Mouse (Mus musculus): ENCODE results near the gene Ttc5.

DNA sequence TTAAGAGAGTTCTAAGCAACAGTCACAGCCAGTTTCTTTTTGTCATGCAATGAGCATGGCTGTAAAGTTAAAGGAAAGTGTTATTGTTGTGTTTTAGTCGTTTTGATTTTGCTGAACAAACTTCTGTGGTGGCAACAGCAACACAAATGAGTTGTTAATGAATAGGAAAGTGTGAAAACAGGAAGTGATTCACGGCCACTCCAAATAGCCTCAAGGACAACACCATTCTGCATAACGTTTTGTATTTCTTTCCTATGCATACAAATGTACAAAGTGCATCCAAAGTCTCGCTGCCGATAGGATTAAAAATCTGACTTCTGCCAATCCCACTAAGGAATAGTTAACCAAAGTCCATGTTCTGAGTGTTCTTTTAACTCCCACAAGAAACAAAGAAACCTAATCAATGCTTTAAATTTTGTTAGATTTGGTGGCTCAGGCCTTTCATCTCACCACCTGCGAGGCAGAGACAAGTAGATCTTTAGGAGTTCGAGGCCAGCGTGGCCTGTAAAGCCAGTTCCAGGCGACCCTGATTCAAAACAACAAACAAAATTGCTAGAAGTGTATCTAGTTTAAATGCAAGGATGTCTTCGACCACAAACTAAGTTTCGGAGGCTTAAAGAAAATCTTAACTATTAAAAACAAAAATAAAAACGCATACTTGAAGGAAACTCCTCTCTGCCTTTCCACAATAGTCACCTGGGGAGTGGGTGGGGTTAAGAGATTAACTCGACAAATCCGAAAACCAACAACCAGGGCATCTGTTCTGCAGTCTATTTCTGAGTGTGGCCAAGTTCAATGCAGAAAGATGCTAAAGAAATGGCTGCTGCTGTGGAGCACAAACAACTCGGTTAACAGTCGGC is 698 bp downstream of the Ttc5 start:
- TF ChIP-seq CTCF (conservative IDR thresholded peaks at IDR 0.05 in 1 of 2, IDR thresholded peaks at IDR 0.05 in 1 of 2; ENCODE audit: low read depth in 2 of 2, low read length in 2 of 2), result no peak
- TF ChIP-seq RAD21 (IDR thresholded peaks at IDR 0.05; ENCODE audit: low read depth, low read length), result no peak
- TF ChIP-seq MYC (IDR thresholded peaks at IDR 0.05; ENCODE audit: low read depth, low read length), result no peak; the same call in 1 of the 2 replicates
